Mouse (Mus musculus): ENCODE measurements around the gene Lpcat2. TPM values are rescaled to one million over a fixed set of nuclear protein-coding genes. Genes with fewer than 3 reads are reported as not detected.

Gene Lpcat2
- polyA plus RNA-seq (2012; rRNA removed) (10.6 and 11.2 TPM in 2 replicates), polyA plus RNA-seq (2014; fragmentation: Nextera tagmentation; extraction: Ambion mirVana) (13.7 and 14.7 TPM in 2 replicates)

GRCm38 (mm10) chr8:92855171-92855894, at the start of gene Lpcat2:
Gene Lpcat2 (plus strand): TSS chr8:92855339.
- peaks cover 28% of the 10 kb centered on the region for H3K36me3 ChIP-seq (ENCODE audit: control insufficient read depth, insufficient read depth, low read length)
- H3K9ac ChIP-seq (ENCODE audit: low read depth, low read length, severe bottlenecking): peak within 1 kb of the TSS; percentile 65
- no peak for TF ChIP-seq POLR2A (IDR thresholded peaks at IDR 0.05; ENCODE audit: borderline replicate concordance, extremely low read depth, insufficient read depth, insufficient read length)
- no peak within 1 kb of the TSS for H3K27ac ChIP-seq (replicated peaks; ENCODE audit: low read depth, low read length)
- H3K4me1 ChIP-seq (ENCODE audit: control insufficient read depth, insufficient read depth, low read length): no peaks in the 10 kb centered on the region
- ATAC-seq (ENCODE audit: low FRiP score, low read depth) (peak; percentile 64), DNase-seq (ENCODE audit: low spot score) (peak; percentile 74)
- H3K4me2 ChIP-seq (replicated peaks; ENCODE audit: low read depth, low read length, severe bottlenecking): peak within 1 kb of the TSS; percentile 70
- H3K4me3 ChIP-seq (replicated peaks; ENCODE audit: low read length): peak within 1 kb of the TSS; percentile 59
- WGBS: under 1% methylated on average over 50 of the region's 50 CpGs
- no peaks in the 10 kb centered on the region for H3K9me3 ChIP-seq (ENCODE audit: control insufficient read depth, low read length)
- H3K27me3 ChIP-seq (ENCODE audit: control insufficient read depth, insufficient read depth, low read length): no peaks in the 10 kb centered on the region

GRCm38 (mm10) chr8:92812773-92813172, 42.4 kb upstream of the Lpcat2 start:
- H3K27ac ChIP-seq (replicated peaks; ENCODE audit: low read depth, low read length): no peak overlapping the region
- no peaks in the 10 kb centered on the region for H3K4me1 ChIP-seq (ENCODE audit: control insufficient read depth, insufficient read depth, low read length)
- no peak for TF ChIP-seq POLR2A (IDR thresholded peaks at IDR 0.05; ENCODE audit: borderline replicate concordance, extremely low read depth, insufficient read depth, insufficient read length)
- H3K27me3 ChIP-seq (ENCODE audit: control insufficient read depth, insufficient read depth, low read length): no peaks in the 10 kb centered on the region
- ATAC-seq (ENCODE audit: low FRiP score, low read depth) (no peak), DNase-seq (ENCODE audit: low spot score) (no peak)
- H3K9me3 ChIP-seq (ENCODE audit: control insufficient read depth, low read length): no peaks in the 10 kb centered on the region
- no peak overlapping the region for H3K9ac ChIP-seq (ENCODE audit: low read depth, low read length, severe bottlenecking)
- H3K4me2 ChIP-seq (replicated peaks; ENCODE audit: low read depth, low read length, severe bottlenecking): no peak overlapping the region
- no peaks in the 10 kb centered on the region for H3K36me3 ChIP-seq (ENCODE audit: control insufficient read depth, insufficient read depth, low read length)
- no peak overlapping the region for H3K4me3 ChIP-seq (replicated peaks; ENCODE audit: low read length)
- WGBS: 83% methylated on average over 2 of the region's 2 CpGs

GRCm38 (mm10) chr8:92815661-92816060, 39.5 kb upstream of the Lpcat2 start:
- no peak for DNase-seq (ENCODE audit: low spot score)
- 84% methylated on average over 5 of the region's 5 CpGs for WGBS

GRCm38 (mm10) chr8:92817928-92818818, 37.0 kb upstream of the Lpcat2 start:
- peak; percentile 94 for DNase-seq (ENCODE audit: low spot score)
- no peaks in the 10 kb centered on the region for H3K27me3 ChIP-seq (ENCODE audit: control insufficient read depth, insufficient read depth, low read length)
- H3K9me3 ChIP-seq (ENCODE audit: control insufficient read depth, low read length): no peaks in the 10 kb centered on the region
- no peak overlapping the region for H3K4me3 ChIP-seq (replicated peaks; ENCODE audit: low read length)
- WGBS: 18% methylated on average over 6 of the region's 6 CpGs
- no peak overlapping the region for H3K4me2 ChIP-seq (replicated peaks; ENCODE audit: low read depth, low read length, severe bottlenecking)
- no peaks in the 10 kb centered on the region for H3K4me1 ChIP-seq (ENCODE audit: control insufficient read depth, insufficient read depth, low read length)
- ATAC-seq (ENCODE audit: low FRiP score, low read depth): peak; percentile 92
- no peak overlapping the region for H3K9ac ChIP-seq (ENCODE audit: low read depth, low read length, severe bottlenecking)
- H3K36me3 ChIP-seq (ENCODE audit: control insufficient read depth, insufficient read depth, low read length): no peaks in the 10 kb centered on the region
- no peak; the same call in 1 of the 2 replicates for TF ChIP-seq POLR2A (IDR thresholded peaks at IDR 0.05; ENCODE audit: borderline replicate concordance, extremely low read depth, insufficient read depth, insufficient read length)
- no peak overlapping the region for H3K27ac ChIP-seq (replicated peaks; ENCODE audit: low read depth, low read length)

More at GRCm38 (mm10) chr8:92815661-92816060, 39.5 kb upstream of the Lpcat2 start:
- TF ChIP-seq POLR2A (IDR thresholded peaks at IDR 0.05; ENCODE audit: borderline replicate concordance, extremely low read depth, insufficient read depth, insufficient read length): no peak
- H3K4me1 ChIP-seq (ENCODE audit: control insufficient read depth, insufficient read depth, low read length): no peaks in the 10 kb centered on the region
- H3K27ac ChIP-seq (replicated peaks; ENCODE audit: low read depth, low read length): no peak overlapping the region
- no peak for ATAC-seq (ENCODE audit: low FRiP score, low read depth)
- no peak overlapping the region for H3K9ac ChIP-seq (ENCODE audit: low read depth, low read length, severe bottlenecking)
- no peaks in the 10 kb centered on the region for H3K27me3 ChIP-seq (ENCODE audit: control insufficient read depth, insufficient read depth, low read length)
- H3K9me3 ChIP-seq (ENCODE audit: control insufficient read depth, low read length): no peaks in the 10 kb centered on the region
- H3K4me2 ChIP-seq (replicated peaks; ENCODE audit: low read depth, low read length, severe bottlenecking): no peak overlapping the region
- H3K4me3 ChIP-seq (replicated peaks; ENCODE audit: low read length): no peak overlapping the region
- H3K36me3 ChIP-seq (ENCODE audit: control insufficient read depth, insufficient read depth, low read length): no peaks in the 10 kb centered on the region

- Histone ChIP-seq H3K4me2 (replicated peaks; ENCODE audit: low read depth, low read length, severe bottlenecking) (no peak overlapping the region), H3K9ac (ENCODE audit: low read depth, low read length, severe bottlenecking) (no peak overlapping the region), H3K4me1 (ENCODE audit: control insufficient read depth, insufficient read depth, low read length) (peaks cover 6% of the 10 kb centered on the region), H3K36me3 (ENCODE audit: control insufficient read depth, insufficient read depth, low read length) (no peaks in the 10 kb centered on the region), H3K27me3 (ENCODE audit: control insufficient read depth, insufficient read depth, low read length) (no peaks in the 10 kb centered on the region), H3K27ac (replicated peaks; ENCODE audit: low read depth, low read length) (no peak overlapping the region), H3K4me3 (replicated peaks; ENCODE audit: low read length) (no peak overlapping the region), H3K9me3 (ENCODE audit: control insufficient read depth, low read length) (no peaks in the 10 kb centered on the region)
- ATAC-seq (ENCODE audit: low FRiP score, low read depth) (no peak), DNase-seq (ENCODE audit: low spot score) (no peak)
- TF ChIP-seq POLR2A (IDR thresholded peaks at IDR 0.05; ENCODE audit: borderline replicate concordance, extremely low read depth, insufficient read depth, insufficient read length): no peak
Observed at GRCm38 (mm10) chr8:92821151-92821550, 34.0 kb upstream of the Lpcat2 start.
